Mouse (Mus musculus) v-Abl transformed pro-B cells (cell line): ENCODE results near the gene Lrrfip2.

Experiments used
- in situ Hi-C, 2 experiments: fragments of 400-800 bp; cut with MboI; formaldehyde crosslinking; loops; one replicate each; pipeline ENCODE4 v1.15.1; 2025; ENCODE audit not compliant: unreplicated experiment in 2 of 2

Lrrfip2 gene

DNA sequence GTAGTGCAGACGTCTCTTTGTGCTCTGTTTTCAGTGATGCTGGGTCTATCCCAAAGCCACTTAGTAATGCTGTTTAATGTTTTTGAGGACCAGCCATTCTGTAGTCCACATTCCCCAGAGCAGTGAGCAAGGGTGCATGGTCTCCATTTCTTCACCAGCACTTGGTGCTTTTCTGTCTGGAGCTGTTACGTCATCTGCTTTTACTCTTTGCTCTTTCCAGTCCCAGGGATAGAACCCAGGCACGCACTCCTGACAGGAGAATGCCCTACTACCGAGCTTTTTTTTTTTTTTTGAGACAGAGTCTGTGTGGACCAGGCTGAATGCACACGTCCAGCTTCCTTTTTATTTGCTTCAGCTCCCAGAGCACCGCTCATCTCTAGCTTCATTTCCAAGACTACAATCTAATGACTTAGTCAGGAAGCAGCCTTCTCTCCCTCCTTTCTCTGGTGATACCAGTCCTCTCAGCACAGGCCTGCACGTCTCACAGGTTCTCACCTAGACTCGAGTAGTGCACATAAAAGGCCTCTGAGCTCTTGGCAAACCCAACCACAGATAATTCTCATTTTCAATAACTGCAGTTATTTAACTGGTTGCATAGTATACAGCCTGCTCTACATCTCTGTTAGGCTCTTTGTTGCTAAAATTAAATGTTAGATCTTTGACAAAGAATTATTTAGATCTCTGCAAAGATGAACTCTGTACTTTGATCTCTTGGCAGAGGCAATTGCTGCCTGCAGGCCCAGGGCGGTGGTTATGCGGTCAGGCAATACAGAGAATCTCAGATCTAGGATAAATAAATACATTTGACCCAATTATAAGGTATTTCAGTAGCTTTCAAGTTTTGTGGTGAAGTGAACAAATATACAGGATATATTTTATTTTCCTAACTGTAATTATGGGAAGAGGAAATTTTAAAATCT, 94.0 kb downstream of the Lrrfip2 start:
- in situ Hi-C loops: no loop called here

DNA sequence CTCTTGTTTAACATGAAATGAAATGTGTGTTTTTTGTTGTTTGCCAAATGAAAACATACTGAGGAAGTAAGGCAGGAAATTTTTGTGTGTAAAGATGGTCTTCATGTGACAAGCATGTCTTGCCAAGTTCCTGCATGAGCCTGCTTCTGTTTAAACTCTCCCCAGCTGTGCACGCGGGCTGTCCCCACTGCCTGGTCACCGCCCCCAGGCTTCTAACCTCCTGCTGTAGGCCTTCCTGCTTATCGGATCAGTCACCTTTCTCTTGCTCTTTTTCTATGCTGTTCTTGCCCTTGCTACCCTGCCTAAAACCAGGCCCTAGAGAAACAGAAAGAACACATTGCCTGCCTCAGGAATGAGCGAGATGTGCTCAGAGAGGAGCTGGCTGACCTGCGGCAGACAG, 96.1 kb downstream of the Lrrfip2 start:
- in situ Hi-C loops: no loop called here

DNA sequence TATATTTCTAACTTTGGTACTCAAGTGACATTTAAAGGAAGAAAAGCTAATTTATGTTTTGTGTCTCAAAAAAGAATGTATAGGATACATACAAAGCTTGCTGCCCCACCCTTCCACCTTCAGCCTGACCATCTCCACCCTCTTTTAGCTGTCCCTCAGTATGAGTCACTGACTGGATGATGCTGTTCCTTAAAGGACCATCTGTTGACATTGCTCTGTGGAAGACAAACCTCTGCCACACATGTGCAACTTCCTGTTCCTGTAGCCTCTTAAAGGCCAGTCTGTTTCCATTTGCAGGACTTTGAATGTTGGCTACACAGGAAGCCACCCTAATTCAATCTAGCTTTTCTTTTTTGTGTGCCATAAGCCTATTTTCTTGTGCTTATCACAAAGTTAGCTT, 99.0 kb downstream of the Lrrfip2 start:
- in situ Hi-C loops: no loop called here

DNA sequence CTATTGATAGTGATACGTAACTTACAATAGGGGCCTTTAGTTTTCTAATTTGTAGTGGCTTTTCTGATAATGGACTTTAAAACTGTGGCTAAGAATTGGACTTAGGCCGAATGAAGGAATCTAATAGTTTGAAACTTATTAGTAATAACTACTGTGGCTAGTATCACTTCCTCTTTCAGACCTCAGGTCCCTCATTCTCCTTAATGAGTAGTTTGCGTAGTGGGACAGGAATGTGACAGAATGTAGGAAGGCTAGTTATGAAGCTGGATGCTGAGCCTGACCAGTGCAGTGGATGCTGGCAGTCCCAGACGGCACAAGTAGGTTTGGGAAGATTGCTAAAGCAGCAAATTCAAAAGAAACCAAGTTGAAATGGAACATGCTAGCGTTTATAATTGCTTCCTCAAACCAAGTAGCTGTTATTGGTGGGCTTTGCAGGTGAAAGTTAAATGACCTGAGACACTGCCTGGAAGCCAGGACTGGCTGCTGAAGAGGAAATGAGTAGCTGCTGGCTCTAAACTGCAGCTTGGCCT, 103.2 kb downstream of the Lrrfip2 start:
- in situ Hi-C loops: no loop called here

DNA sequence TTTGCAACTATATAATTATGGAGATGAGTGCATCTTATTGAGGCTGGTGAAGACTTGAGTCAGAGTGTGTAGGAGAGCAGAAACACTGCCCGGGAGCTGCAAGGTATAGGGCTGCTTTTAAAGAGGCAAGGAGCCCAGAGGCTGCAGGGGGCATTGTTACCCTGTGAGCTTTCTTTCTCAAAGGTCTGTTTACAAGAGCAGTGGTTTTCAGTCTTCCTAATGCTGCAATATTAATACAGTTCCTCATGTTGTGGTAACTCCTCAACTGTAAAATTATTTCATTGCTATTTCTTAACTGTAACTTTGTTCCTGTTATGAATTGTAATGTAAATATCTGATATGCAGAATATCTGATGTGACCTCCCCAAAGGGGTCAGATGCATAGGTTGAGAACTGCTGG, 104.2 kb downstream of the Lrrfip2 start:
- in situ Hi-C loops: no loop called here

DNA sequence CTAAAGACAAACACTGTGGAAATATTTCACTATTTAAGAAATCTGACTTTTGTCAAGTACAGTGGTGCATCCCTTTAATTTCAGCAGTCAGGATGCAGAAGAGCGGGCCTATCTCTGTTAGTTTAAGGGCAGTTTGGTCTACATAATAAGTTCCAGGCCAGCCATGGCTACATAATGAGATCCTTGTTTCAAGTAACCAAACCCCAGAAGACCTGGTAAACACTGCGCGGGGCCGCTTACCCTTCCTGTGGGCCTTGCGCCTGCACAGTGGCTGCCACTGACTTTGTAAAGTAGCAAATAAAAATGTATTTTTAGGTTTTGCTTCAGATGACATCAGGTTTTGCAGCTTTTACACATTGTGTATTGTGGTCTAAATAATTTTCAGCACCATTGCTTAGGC, 106.0 kb downstream of the Lrrfip2 start:
- in situ Hi-C loops: no loop called here

DNA sequence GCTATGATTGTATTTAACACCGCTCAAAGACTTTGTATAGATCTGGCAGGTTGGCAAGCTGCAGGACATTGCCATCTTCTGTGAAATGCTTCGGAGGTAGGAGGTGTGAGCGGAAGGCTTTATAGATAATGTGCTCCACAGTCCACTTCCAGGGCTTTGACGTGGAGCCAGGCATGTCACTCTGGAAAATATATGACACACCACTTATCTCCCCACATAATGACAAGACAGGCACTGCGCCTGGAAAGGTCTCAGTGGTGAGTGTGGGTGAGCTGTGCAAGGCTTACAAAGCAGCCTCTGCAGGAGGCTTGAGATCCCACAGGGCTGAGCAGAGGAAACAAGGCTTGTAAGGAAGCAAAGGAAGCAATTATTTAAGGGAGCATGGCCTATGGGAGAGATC, 111.1 kb downstream of the Lrrfip2 start:
- in situ Hi-C loops: no loop called here

DNA sequence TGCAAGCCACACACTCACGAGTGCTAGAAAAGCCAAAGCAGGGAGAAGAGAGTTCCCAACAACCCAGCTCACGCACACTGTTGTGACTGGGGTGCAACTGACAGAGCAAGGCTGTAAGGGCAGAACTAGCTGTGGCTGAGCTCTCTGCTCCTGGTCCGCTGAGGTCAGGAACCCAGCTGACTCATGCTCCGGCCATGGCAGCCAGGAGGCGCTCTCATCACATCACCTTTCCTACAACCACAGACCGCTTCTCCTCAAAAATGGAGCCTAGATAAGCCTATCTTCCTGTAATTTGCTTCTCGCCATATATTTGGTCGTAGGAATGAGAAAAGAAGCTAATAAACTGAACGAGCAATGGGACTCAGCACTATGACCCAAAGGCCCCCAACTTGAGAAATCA, 117.3 kb downstream of the Lrrfip2 start:
- in situ Hi-C loops: no loop called here

DNA sequence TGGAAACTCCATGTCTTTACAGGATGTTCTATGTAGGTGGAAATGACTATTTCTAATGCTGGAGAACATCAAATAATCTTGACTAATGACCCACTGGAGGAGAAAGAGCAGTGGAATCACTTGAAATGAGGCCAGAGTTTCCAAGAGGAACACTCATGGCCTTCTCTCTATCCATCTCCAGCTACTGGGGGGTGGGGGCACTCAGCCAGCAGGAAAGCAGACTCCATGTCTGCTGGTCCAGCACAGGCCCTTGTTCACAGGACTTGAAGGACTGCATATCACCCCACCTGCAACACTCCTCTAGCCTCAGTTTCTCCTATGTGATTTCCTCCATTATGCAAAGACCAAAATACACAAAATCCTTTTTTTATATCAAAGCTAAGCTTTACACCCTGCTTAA, 120.3 kb downstream of the Lrrfip2 start:
- in situ Hi-C loops: no loop called here

DNA sequence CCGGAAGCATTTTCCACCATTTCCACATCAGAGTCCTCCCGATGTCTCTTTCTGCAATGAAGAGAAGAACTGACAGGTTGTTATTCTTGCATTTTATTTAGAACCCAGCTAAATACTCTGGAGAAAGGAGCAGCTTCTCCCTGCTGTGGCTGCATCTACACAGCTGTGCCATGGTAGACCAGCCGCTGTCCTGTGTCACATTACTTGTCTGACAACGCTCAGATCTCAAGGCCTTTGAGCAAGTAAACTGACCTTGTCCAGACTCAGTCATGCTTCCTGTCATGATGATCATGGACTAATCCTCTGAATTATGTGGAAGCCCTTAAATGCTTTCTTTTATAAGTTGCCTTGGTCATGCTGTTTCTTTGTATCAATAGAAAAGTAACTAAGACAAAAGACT, 122.4 kb downstream of the Lrrfip2 start:
- in situ Hi-C loops: no loop called here

DNA sequence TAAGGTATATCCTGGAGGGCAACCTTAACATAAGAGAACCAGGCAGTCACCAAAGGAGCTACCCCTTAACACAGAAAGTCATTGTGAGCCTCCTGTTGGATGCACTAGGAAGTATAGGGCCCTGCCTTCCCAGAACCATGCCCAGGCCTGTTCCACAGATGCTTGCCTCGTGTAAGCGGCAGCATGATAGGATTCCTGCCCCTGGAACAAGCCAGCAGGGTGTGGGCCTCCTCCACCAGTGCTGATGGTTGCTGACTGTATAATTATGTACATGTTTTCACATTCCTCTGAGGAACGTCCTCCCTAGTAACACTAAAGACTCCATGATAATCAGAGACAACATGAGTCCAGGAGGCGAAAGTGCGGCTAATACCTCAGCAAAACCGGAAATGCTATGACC, 126.0 kb downstream of the Lrrfip2 start:
- in situ Hi-C loops: no loop called here

DNA sequence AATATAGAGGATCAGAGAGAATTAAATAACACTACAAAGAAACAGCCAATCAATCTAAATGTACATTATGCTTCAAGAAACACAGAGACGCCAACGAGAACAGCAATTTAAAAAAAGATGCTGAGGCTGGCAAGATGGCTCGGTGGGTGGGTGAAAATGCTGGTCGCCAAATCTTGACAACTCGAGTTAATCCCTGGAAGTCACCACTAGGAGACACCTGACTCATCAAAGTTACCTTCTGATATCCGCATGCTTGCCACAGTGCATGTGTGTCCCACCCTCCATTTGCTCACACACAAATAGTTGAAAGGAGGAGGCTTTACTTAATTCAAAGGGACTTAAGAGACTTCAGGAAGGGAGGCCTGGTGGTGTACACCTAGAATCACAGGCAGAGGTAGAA, 128.2 kb downstream of the Lrrfip2 start:
- in situ Hi-C loops: no loop called here

DNA sequence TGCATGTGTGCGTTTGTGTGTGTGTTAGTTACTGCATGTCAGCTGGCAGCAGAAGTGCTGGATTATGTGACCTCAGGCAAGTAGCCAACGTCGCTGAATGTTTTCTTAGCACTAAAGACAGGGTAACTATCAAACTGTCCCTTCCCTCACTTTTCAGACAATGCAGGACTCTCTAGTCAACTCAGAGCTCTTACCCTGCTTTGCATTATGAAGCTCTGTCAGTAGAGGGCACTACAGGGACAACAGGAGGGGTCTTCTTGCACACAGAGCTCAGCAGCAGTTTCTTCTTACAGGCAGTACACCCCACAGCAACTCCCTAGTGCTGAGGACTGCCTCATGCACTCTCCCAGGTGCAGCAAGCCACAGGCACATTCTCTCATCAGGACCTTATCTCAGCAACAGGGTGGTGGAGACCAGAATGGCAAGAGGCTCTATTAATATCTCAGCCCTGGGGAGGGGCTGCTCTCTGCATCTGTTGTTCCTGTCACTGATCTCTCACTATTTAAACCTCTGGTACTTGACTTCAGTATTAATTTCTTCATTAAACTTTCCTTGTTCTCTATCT, 130.4 kb downstream of the Lrrfip2 start:
- in situ Hi-C loops: no loop called here

DNA sequence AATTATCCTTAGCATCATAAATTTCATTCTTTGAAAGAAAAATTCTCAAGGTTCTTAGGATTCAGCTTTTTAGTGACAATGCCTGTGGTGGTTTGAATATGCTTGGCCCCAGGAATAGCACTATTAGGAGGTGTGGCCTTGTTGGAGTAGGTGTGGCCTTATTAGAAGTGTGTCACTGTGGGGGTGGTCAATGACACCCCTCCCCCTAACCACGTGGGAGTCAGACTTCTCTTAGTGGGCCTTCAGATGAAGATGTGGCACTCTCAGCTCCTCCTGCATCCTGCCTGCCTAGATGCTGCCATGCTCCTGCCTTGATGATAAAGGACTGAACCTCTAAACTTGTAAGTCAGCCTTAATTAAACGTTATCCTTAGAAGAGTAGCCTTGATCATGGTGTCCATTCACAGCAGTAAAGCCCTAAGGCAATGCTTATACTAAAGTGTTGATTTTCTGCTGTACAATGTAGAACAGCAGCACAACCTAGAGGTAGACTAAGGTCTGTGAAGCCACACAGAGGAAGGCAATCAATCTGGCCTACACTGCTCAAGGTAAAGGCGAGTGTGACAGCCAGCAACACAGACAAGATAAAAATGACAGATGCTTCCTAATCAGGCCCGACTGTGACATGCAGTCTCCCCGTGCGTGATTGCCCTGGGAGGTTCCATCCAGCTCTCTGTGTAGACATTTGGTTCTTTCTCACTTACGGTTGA, 134.9 kb downstream of the Lrrfip2 start:
- in situ Hi-C loops: no loop called here

DNA sequence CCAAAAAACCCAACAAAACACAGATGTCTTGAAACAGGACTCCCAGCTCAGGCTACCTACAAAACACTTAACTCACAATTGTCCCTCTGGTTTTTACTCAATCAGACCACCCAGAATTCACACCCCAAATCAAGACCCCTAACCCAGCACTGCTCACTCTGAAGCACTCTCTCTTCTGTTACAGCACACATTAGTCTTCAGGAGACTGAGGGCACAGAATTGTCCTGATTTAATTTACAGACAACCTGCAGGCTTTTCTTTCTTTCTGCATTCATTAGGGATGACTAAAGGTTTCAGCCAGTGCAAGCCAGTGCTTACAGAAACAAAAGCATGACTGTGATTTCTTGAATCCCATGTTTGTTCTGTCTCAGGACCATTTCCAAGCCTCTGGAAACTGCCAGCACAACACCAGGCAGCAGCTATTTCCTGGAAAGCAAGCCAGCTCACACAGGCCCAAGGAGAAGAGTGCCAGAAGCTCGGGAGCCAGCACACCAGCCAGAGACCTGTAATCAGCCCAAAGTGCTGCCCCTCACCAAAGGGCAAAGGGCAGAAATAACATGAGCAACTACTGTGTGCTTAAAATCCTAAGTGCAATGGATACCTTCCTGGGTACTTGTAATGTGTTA, 143.1 kb downstream of the Lrrfip2 start:
- in situ Hi-C loops: no loop called here

DNA sequence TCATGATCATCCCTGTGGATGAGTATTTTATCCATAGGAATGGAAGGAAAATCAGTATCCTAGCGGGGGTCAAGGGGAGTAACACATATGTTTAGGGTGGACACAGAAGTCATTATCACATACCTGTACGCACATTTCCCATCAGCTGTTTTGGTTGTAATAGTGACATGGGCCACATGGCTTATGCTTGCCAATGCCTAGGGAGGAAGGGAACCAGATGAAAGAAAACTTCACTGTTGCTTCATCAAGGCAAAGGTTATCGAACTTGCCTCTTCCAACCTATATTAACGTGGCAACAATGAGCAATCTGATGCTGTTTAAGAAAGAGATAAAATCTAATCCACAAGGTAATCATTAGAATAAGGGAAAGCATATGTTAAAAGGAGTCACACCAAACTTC, 144.0 kb downstream of the Lrrfip2 start:
- in situ Hi-C loops: no loop called here

DNA sequence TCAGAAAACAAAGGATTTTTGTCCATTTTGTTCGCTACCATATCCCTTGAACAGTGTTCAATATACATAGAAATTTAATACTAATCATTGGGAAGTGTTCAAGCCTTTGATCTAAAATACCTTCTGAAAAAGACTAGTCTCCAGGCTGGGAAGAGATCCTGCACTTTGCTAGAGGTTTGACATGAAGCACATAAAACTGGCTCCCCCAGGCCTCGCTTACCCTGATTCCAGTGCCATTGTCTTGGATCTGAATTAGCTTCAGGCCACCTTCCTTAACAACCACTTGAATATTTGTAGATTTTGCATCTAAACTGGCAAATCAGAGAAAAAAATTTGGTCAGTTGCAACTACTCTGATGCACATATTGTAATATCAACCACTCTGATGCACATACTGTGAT, 150.6 kb downstream of the Lrrfip2 start:
- in situ Hi-C loops: no loop called here

DNA sequence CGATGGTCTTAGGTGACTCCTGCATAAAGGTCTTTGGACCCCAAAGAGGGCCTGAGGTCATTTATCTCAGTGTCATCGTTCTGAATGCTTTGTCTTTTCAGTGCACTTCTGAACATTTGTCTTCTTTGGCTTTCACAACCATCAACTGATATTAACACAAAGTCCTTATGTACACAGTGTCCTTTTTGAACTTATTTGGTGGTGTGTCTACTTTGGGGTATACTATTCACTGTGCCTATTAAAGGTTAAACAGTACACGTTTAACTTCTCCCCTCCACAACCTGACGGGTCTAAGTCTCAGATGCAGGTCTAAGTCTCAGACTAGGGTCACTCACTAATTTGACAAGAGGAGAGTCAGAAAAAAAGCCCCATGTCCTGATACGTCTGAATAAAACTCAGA, 153.2 kb downstream of the Lrrfip2 start:
- in situ Hi-C loops: loop anchor here in 1 of 2 experiments (5.0 kb wide), 1 partner anchor 153 kb away; the partner anchor contains the start of gene Lrrfip2

DNA sequence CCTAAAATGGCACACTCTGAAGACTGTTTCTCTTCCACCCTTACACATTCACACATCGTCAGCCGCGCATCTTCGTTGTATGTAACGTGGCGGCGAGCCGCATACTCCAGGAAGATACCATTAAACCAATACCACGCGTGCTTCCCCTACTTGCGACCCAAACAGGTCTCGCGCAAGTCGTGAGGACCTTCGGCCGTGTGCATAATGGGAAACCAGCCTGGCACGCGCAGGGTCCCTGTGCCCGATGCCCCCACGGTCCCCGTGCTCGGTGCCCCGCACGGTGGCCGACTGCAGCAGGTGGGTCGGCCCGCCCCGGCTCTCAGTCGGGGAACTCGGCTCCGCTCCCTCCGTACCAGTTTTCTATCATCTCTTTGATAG, 153.7 kb downstream of the Lrrfip2 start:
- in situ Hi-C loops: loop anchor here in 1 of 2 experiments (5.0 kb wide), 1 partner anchor 154 kb away; the partner anchor contains the start of gene Lrrfip2

DNA sequence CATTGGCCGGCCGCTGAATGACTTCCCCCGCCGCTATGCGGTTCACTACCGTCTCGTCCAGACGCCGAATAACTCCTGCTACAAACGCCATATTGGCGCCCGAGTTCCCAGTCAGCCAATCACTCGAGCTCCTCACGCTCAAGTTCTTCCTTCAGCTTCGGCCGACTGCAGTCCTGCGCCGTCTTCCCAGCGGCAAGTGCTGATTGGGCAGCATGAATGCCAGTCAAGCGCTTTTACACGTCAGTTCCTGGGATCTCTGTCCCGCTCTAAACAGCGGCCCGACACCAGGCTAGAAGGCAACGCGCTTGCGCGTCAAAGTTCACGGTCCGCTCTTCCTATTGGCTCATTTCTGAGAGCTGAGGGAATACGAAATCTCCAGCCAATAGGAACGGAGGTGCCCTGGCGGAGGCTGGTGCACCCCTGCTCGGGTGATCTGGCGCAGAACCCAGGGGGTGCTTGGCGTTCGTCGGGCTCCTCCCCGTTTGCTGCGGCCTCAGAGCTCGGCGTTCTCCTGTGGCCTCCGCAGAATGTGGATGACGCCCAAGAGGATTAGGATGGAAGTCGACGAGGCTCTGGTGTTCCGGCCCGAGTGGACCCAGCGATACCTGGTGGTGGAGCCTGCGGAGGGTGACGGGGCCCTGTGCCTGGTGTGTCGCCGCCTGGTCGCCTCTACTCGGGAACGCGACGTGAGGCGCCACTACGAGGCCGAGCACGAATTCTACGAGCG, 154.2 kb downstream of the Lrrfip2 start, which contains the start of the genes Mlh1 and Epm2aip1:
Gene Mlh1 (minus strand): TSS at position 358 of the 727 bp plus-strand sequence.
Gene Epm2aip1 (plus strand): TSS at position 496 of the 727 bp plus-strand sequence.
- in situ Hi-C loops: loop anchor here in 1 of 2 experiments (5.0 kb wide), 1 partner anchor 154 kb away; the partner anchor contains the start of gene Lrrfip2
